Mouse (Mus musculus) bone marrow, adult 2 months (tissue): ENCODE results near the gene Cbr2.

ENCODE experiments used
- CTCF ChIP-seq: fragments of 200-500 bp; IDR thresholded peaks from 2 replicates; pipeline ENCODE4 v1.5.1; 2011; ENCODE audit warnings: low read length, control low read depth; ENCODE audit not compliant: control insufficient read depth, insufficient read depth
- POLR2A ChIP-seq: fragments of 200-500 bp; IDR thresholded peaks from 2 replicates; pipeline ENCODE4 v1.6.1; 2011; ENCODE audit warnings: low read depth, mild to moderate bottlenecking, control low read depth, low read length, borderline replicate concordance; ENCODE audit not compliant: control insufficient read depth

DNA sequence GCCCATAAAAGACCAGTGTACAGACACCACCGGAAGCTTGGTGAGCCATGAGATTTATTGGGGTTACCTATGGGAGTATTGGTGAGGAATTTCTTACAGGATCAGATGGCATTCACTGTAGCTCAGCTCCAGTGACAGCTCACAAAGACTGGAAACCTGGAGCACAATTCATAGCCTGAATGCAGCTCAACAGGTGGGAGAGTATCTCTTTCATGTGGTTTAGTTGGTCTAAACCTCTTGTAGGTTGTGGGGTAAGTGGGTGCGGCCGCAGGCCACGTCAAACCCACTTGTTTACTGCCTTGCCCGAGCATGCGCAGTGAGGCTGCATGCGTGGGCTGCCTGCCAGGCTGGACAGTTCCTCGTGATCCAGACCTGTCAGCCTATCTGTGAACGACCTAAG lies 28.3 kb upstream of the Cbr2 start:
- TF ChIP-seq CTCF = no peak
- no peak for TF ChIP-seq POLR2A
